Mouse (Mus musculus) retina, postnatal 1 day (tissue): Measurements from ENCODE around the gene Nufip2.
"Not testable (repeated sequence)": the region's sequence is repeated elsewhere in the genome, so short reads cannot be mapped to it uniquely, and the experiment has no call there.

ENCODE experiments used
- DNase-seq: peaks from one replicate; pipeline ENCODE4 v3.0.0-alpha.2; 2012

The Nufip2 gene

GRCm38 (mm10) chr11:77719055-77719454, 33.1 kb downstream of the Nufip2 start:
- no peak for DNase-seq

- DNase-seq, result no peak
Measured at GRCm38 (mm10) chr11:77721389-77721788, 35.4 kb downstream of the Nufip2 start.

GRCm38 (mm10) chr11:77724766-77725165, 38.8 kb downstream of the Nufip2 start:
- no peak for DNase-seq

GRCm38 (mm10) chr11:77725183-77725582, 39.2 kb downstream of the Nufip2 start, which contains the start of gene Cryba1:
Gene Cryba1, minus strand, starts transcription at chr11:77725283.
- DNase-seq, result peak; percentile 18

DNA sequence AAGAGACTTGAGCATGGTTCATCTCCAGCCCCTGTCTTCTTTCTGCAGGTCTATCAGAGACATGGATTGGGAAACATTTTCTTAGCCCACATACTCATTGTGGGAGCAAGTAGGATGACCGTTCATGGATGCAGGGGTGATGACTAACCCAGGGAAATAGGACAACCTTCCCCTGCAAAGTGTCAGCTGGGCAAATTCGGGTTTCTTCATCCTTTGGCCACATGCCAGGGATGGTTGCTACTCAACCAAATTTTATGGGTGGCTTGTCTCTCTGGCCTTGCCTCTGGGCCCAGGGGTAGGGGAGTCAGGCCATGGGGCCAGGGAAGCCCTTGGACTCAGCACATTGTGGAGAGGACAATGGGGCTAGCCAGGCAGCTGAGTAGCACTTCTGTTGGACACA, 42.6 kb downstream of the Nufip2 start:
- DNase-seq, result peak; percentile 83

DNA sequence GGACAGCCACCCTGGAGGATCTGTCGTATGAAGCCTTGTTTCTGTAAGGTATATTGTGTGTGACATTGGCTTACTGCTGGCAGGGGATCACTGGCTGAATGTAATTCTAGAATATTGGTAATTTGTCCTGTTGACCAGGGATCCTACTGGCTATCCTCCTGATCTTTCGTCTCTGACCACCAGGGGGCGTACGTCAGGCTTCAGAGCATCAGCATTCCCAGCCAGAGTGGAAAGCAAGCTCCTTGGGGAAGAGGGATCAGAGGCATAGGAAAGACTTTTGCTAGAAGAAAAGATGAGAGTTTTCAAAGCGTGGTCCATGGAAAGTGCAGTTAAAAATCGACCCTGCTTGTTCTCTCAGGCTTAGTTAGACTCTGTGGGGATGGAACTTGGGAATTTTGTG, 51.3 kb downstream of the Nufip2 start:
- peak; percentile 88 for DNase-seq

DNA sequence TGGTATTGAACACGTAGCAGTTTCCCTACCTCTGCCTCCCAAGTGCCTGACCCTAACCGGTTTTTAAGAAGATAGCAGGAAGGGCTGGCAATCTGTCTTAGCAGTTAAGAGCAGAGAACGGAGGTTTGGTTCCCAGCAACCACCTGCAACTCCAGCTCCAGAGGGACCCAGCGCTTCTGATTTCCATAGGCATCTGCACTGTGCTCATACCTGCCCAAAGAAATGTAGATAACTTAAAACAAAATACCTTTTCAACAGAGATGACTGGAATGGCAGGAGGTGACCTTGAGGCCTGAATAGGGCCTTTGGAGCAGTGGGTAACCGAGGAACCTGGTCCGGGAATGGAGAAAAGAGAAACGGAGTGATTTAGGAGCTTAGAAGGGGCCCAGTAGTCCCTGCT, 52.6 kb downstream of the Nufip2 start:
- no peak for DNase-seq

GRCm38 (mm10) chr11:77743966-77744365, 58.0 kb downstream of the Nufip2 start:
- DNase-seq, result no peak

DNA sequence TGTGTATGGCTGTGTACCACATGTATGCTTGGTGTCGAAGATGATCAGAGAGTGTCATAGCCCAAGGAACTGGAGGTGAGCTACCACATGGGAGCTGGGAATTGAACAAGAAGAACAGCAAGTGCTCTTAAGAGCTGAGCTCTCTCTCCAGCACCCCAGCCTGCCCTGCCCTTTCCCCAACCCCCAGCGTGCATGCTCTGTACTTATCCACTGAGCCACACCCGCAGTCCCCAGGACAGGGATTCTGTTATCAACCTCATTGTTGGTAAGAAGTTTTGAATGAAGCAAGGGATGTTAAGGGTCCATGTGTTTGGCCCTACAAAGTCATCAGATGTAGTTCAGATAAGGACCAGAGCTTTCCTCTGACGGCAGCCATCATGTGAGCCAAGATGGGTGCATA, 60.7 kb downstream of the Nufip2 start:
- DNase-seq, result no peak

DNA sequence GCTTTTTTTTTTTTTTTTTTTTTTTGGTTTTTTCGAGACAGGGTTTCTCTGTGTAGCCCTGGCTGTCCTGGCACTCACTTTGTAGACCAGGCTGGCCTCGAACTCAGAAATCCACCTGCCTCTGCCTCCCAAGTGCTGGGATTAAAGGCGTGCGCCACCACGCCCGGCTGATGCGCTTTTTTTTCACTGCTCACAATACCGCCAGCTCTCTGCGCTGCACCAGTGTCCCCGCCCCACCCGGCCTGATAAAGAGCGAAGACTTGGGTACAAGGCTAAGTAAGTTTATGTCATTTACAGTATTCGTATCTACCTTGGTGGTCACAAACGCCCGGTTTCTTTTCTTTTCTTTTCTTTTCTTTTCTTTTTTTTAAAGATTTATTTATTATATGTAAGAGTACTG, 61.1 kb downstream of the Nufip2 start:
- DNase-seq, result not testable (repeated sequence)

GRCm38 (mm10) chr11:77748996-77749395, 63.0 kb downstream of the Nufip2 start:
- no peak for DNase-seq

DNA sequence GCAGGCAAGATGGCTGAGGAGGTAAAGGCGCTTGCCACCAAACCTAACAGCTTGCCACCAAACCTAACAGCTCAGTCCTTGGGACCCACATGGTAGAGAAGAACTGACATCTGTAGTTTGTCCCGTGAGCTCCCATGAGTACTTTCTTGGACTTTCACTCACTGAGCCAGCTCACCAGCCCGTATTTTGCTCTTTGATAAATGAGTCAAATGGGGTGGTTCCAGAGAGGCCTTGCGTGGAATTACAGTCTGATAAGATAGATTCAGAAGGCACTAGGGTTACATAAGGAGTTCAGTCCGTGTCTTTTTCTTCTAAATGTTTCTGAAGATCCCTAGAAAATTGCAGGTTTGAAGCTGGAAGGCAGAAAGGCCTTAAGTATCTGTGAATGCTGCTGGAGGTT, 66.6 kb downstream of the Nufip2 start:
- DNase-seq, result no peak

DNA sequence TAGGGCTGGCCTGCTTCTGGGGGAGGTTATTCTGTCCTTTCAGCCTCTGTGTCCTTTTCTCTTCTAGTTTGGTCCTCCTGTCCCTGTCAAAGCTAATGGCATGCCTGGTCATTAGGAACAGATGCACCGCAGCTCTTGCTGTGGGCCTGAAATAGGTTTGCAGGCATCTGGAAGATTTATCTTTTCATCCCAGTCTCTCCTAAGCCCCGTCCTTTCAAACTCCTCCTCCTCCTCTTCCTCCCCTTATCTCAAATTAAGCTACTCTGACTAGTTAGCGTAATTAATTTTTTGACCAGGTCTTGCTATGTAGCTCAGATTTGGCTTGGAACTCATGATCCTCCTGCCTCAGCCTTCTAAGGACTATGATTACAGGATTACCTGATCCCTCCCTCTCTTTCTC, 67.5 kb downstream of the Nufip2 start:
- DNase-seq, result no peak

- DNase-seq, result no peak
Measured at GRCm38 (mm10) chr11:77760031-77760430, 74.1 kb downstream of the Nufip2 start.

- peak; percentile 89 for DNase-seq
Measured at GRCm38 (mm10) chr11:77762783-77763672, 77.1 kb downstream of the Nufip2 start, which contains the start of gene Myo18a. Gene Myo18a, plus strand, starts transcription at chr11:77763246.

GRCm38 (mm10) chr11:77763673-77764340, 77.9 kb downstream of the Nufip2 start:
- peak; percentile 87 for DNase-seq

DNA sequence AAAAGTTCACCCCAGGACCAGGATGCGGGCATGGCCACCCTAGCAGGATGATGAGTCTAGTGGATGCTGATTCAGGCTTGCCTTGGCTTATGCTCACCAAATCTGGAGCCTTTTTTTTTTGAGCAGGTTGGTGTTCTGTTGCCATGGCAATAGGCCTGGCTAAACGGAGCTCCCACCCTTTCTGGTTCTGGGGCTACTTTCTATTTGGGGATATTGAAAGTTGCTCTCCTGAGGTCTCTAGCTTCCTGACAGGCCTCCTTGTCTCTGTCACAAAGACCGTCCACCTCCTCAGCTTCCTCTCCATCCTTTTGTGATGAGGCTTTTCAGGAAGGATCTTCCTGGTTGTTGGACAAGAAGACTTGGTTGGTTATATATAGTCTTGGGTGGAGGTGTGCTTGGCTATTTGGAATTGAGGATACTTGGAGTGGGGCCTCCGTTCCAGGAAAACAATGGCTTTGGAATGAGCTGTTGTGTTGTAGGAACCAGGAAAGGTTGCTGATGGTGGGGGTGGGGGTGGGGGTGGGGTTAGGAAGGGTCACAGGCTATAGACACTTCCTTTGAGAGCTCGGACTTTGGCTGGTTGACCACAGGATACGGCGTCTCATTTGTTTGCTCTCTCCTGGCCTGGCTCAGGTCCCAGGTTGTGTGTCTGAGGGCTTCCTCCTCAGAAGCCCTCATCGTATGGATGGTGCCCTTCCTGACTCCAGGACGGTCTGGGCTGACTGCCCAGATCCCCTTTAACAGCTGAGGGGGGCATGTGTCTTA, 78.9 kb downstream of the Nufip2 start:
- no peak for DNase-seq

- no peak for DNase-seq
Measured at GRCm38 (mm10) chr11:77765459-77765777, 79.5 kb downstream of the Nufip2 start.

GRCm38 (mm10) chr11:77766351-77767001, 80.5 kb downstream of the Nufip2 start:
- DNase-seq, result peak; percentile 73

GRCm38 (mm10) chr11:77769496-77769895, 83.5 kb downstream of the Nufip2 start:
- no peak for DNase-seq

DNA sequence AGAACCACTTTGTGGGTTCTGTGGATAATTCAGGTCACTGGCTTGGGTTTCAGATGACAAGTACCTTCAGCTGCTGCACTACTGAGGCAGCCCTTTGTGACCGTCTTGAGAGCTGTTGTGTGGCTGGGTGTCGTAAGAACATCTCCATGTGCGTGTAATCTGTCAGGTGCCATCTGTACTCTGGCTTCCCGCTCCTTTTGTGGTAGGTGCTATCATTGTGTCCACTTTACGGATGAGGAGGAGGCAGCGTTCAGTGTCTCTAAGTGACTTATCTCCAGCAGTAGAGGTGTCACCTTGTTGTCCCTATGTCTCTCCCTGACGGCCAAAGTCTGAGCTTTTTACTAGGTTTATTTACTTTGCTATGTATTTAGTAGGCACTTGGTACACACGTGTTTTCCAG, 84.4 kb downstream of the Nufip2 start:
- DNase-seq, result no peak

DNA sequence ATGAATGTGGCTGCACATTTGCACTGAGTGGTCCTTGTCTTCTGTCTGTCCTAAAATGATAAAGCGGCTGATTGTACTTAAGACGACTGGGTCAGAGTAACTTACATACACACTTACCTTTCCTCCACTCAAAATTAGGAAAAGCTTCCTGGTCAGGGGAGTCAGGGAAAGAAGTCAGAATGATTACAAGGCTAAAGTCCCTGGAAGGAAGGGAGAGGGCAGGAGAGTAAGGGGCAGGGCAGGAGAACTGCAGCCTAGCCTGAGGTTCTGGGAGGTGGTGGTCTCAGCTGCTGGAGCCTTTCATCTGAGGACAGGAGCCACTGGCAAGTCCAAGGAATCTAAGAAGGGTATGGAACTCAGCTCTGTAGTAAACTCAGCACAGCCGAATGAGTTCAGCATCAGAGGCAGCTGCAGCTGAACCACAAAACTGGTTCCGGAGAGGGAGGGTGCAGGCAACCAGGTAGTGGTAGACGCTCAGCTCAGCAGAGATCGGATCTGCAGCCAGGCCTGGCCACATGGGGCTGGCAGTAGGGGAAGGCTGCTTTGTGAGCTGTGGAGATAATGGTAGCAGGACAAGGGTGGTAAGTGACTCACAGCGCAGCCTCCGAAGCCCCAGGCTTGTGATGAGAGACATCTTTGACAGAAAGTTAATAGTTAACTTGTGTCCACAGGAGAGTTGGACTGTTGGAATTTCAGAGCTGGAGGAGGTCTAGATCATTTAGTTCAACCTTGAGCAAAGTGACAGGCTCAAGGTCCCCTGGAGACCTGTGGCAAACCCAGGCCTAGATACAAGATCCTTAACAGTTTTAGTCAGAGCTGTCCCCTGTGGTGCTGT, 86.1 kb downstream of the Nufip2 start:
- no peak for DNase-seq
